Mouse (Mus musculus) liver, embryonic 12.5 days (tissue): ENCODE results near the gene Sfxn5. TPM values are rescaled to one million over a fixed set of nuclear protein-coding genes. Genes with fewer than 3 reads are reported as not detected.
A peak's percentile ranks its signal among the peaks of the same experiment; 100 is the strongest.

Experiments
- ATAC-seq: fragments of 200-750 bp; cut with Nextera tagmentation; 2 replicates; pipeline ENCODE4 v1.8.0; 2017; ENCODE audit warnings: moderate number of reproducible peaks, mild to moderate bottlenecking, moderate library complexity
- H3K27ac ChIP-seq: fragments of 300-500 bp; sonication (generic); 2 replicates; pipeline ENCODE4 v1.5.1; 2016; ENCODE audit warnings: mild to moderate bottlenecking
- H3K27me3 ChIP-seq: fragments of 300-500 bp; sonication (generic); replicated peaks from 2 replicates; pipeline ENCODE4 v1.6.1; 2016; ENCODE audit warnings: mild to moderate bottlenecking, moderate library complexity
- H3K36me3 ChIP-seq: fragments of 300-500 bp; sonication (generic); 2 replicates; pipeline ENCODE4 v1.6.1; 2016; ENCODE audit warnings: mild to moderate bottlenecking, moderate library complexity
- H3K4me1 ChIP-seq: fragments of 300-500 bp; sonication (generic); 2 replicates; pipeline ENCODE4 v1.6.1; 2016
- H3K4me2 ChIP-seq: fragments of 300-500 bp; sonication (generic); 2 replicates; pipeline ENCODE4 v1.6.1; 2016; ENCODE audit warnings: mild to moderate bottlenecking, moderate library complexity
- H3K4me3 ChIP-seq: fragments of 300-500 bp; sonication (generic); 2 replicates; pipeline ENCODE4 v1.5.1; 2016; ENCODE audit warnings: mild to moderate bottlenecking, moderate library complexity
- H3K9ac ChIP-seq: fragments of 300-500 bp; sonication (generic); 2 replicates; pipeline ENCODE4 v1.6.1; 2016; ENCODE audit warnings: mild to moderate bottlenecking, moderate library complexity
- H3K9me3 ChIP-seq: fragments of 300-500 bp; sonication (generic); replicated peaks from 2 replicates; pipeline ENCODE4 v1.6.1; 2016; ENCODE audit warnings: mild to moderate bottlenecking, moderate library complexity
- WGBS: fragments of 180-500 bp; shearing (Covaris S2); methylation state at CpG from one replicate; pipeline ENCODE4 v1.1.7; 2016; ENCODE audit not compliant: insufficient replicate concordance; 5-methylcytosine and 5-hydroxymethylcytosine counted together
- polyA plus RNA-seq: library from polyadenylated mRNA; unstranded; fragments of >200 nt; fragmentation: Nextera tagmentation; extraction: Ambion mirVana; gene quantifications from 2 replicates; pipeline ENCODE4 v1.2.1, GENCODE M21; 2016

Gene Sfxn5
- polyA plus RNA-seq, 1 experiment from 2014 or later, result 3.1 TPM

DNA sequence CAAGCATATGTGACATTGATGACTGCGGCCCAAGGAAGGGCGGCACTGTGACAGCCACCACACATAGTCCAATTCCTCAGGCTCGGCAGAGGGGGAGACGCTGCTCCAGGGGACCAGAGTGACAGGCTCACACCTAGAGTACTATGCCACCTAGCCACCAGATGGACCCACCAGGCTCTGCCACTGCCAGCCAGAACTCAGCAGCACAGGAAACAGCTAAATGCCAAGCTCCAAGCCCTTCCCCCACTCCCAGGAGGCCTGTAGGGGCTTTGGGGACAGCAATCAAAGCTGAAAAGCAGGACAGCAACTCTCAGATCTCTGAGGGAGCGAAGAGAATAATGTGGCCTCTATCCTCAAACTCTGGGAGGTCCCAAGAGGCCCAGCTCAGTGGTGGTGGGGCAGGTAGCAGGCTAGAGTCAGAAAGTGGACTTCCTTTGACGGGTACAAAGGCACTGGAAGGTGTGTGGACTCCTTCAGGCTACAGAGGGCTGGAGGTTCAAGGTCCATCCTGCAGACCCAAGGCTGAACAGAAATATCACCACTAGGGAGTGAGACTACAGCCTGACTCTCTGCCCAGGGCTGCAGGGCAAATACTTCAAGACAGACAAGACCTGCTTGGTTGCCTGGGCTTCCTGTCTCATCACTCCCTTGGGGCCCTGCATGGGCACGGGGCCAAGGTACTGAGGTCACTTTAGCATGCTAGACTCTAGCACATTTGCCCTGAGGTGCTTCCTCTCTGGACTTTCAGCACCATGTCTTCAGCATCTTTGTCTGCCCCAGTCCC, 37.6 kb downstream of the Sfxn5 start:
- Histone ChIP-seq H3K27ac (no peak overlapping the region), H3K4me1 (peaks cover 17% of the 10 kb centered on the region), H3K9ac (no peak overlapping the region), H3K36me3 (no peaks in the 10 kb centered on the region), H3K9me3 (no peaks in the 10 kb centered on the region), H3K27me3 (no peaks in the 10 kb centered on the region), H3K4me3 (no peak overlapping the region), H3K4me2 (no peak overlapping the region)
- ATAC-seq, result no peak
- 56% methylated on average over 7 of the region's 7 CpGs for WGBS

- 82% methylated on average over 5 of the region's 5 CpGs for WGBS
- Histone ChIP-seq H3K4me1 (peaks cover 17% of the 10 kb centered on the region), H3K27ac (no peak overlapping the region), H3K9me3 (no peaks in the 10 kb centered on the region), H3K4me3 (no peak overlapping the region), H3K9ac (no peak overlapping the region), H3K27me3 (no peaks in the 10 kb centered on the region), H3K4me2 (no peak overlapping the region), H3K36me3 (no peaks in the 10 kb centered on the region)
- no peak for ATAC-seq
Measured at GRCm38 (mm10) chr6:85294004-85294379, 39.2 kb downstream of the Sfxn5 start.

DNA sequence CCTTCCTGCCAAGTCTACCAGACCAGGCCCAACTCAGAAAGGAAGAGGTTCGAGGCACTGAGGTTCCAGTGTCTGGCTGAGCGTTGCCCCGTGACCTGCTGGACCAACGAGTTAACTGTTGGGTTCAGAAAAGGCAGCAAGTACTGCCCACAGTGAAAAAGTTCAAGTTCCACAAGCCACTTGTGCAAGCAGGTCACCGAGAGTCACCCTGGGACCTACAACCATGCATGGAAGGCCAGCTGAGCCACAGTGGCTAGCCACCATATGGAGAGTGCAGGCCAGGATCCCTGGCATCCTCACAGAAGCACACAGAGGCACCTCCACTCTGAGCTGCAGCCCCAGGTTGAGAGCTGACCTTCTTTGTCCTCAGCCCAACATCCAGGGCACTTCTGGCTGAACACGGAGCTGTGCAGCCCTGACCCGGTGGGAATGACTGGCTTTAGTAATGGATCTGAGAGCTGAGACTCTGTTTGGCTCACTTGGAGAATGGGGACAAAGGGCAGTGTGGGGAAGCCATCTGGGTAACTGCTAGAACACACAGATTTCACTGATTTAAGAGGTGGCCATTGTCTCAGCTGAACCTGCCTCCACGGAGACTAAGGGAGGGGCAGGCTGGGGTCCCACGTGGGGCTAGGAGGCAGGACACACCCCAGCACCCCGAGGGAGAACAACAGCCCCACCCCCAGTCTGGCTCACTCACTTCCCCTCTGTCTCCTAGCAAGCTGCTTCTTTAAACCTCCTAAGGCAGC, 39.8 kb downstream of the Sfxn5 start:
- 49% methylated on average over 10 of the region's 10 CpGs for WGBS
- Histone ChIP-seq H3K4me1 (peaks cover 22% of the 10 kb centered on the region), H3K27me3 (no peaks in the 10 kb centered on the region), H3K4me2 (no peak overlapping the region), H3K9me3 (no peaks in the 10 kb centered on the region), H3K36me3 (no peaks in the 10 kb centered on the region), H3K27ac (no peak overlapping the region), H3K4me3 (no peak overlapping the region), H3K9ac (no peak overlapping the region)
- 0 out of 2 replicates have a peak, but pooled peaks have one; percentile 37 for ATAC-seq

DNA sequence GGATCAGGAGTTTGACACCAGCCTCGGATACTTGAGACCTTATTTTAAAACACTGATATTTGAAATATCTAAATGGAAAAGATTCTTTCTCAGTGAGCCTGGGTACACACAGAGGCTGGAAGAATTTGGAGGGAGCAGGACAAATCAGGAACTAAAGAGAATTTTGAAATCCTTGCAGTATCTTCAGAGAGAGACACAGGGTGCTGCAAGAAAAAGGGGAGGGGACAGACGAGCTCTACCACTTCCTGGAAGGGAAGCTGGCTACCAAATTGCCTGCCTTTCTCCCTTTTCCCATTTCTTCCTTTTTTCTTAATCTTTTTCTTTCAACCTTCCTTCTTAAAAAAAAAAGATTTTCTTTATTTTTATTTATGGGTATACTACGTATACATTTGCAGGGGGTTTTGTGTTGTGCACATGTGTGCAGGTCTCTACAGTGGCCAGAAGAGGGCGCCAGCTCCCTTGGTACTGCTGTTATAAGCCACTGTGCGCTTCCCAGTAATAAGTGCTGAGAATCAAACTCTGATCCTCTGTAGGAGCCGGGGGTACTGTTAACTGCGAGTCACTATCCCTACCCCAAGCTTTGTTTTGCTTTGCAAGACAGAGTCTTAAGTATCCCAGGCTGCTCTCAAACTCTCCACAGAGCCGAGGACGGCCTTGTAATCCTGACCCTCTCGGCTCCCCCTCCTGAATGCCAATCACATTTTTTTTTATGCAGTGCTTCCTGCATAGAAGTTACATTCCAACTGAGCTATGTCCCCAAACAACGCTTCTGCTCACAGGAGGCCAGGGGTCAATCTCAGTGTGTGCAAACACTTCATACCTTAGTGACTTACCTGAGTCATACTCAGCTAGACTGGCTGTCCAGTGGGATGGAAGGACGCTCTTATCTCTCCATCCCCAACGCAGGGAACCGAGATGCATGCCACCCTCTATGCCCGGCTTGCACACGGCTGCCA, 42.1 kb downstream of the Sfxn5 start:
- H3K4me2 ChIP-seq, result no peak overlapping the region
- peaks cover 35% of the 10 kb centered on the region for H3K4me1 ChIP-seq
- no peak for ATAC-seq
- H3K4me3 ChIP-seq, result no peak overlapping the region
- 74% methylated on average over 16 of the region's 16 CpGs for WGBS
- no peaks in the 10 kb centered on the region for H3K27me3 ChIP-seq
- no peaks in the 10 kb centered on the region for H3K36me3 ChIP-seq
- no peak overlapping the region for H3K9ac ChIP-seq
- no peak overlapping the region for H3K27ac ChIP-seq
- H3K9me3 ChIP-seq, result no peaks in the 10 kb centered on the region

DNA sequence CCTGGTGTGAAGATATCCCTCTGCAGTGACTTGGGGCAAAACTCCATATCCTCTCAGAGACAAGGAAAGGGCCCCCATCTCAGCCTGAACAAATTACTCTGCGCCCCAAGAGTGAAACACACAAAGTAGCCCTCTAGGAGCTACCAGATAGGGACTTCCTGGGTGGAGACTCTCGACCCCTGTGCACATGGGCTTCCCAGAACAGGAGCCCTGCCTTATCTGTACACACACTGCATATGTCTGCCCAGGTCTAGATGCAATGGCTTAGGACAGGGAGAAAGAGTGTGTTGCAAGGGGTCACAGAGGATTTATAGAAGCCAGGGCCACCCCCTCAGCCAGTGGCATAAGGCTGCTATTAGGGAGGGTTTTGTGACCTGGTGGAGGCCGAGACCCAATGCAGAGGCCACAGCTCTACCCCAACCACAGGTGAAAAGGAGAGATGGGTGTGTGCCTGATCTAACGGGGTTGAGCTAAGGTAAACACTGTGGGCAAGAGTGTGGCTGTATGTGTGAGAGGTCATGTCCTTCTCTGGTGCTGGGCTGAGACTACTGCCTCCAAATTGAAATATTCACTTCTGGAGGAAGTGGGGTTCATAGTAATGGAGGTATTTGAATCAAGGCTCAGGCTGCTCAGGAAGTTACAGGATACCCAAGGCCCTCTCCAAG, 44.9 kb downstream of the Sfxn5 start:
- H3K36me3 ChIP-seq, result no peaks in the 10 kb centered on the region
- H3K9ac ChIP-seq, result no peak overlapping the region
- WGBS, result 23% methylated on average over 4 of the region's 4 CpGs
- no peak overlapping the region for H3K4me3 ChIP-seq
- peak; percentile 80 for ATAC-seq
- H3K27me3 ChIP-seq, result no peaks in the 10 kb centered on the region
- no peak overlapping the region; the same call in 1 of the 2 replicates for H3K27ac ChIP-seq
- H3K4me1 ChIP-seq, result peaks cover 19% of the 10 kb centered on the region
- no peaks in the 10 kb centered on the region for H3K9me3 ChIP-seq
- H3K4me2 ChIP-seq, result 0 out of 2 replicates have a peak overlapping the region, but pooled peaks have one; percentile 18

- Histone ChIP-seq H3K4me2 (no peak overlapping the region), H3K27ac (no peak overlapping the region), H3K4me1 (peaks cover 19% of the 10 kb centered on the region), H3K9me3 (no peaks in the 10 kb centered on the region), H3K27me3 (no peaks in the 10 kb centered on the region), H3K36me3 (no peaks in the 10 kb centered on the region), H3K4me3 (no peak overlapping the region), H3K9ac (no peak overlapping the region)
- no peak for ATAC-seq
- WGBS, result 69% methylated on average over 13 of the region's 13 CpGs
Measured at GRCm38 (mm10) chr6:85286283-85287047, 46.8 kb downstream of the Sfxn5 start.

GRCm38 (mm10) chr6:85280871-85281270, 52.4 kb downstream of the Sfxn5 start:
- WGBS, result 80% methylated on average over 14 of the region's 14 CpGs
- no peaks in the 10 kb centered on the region for H3K27me3 ChIP-seq
- no peak for ATAC-seq

DNA sequence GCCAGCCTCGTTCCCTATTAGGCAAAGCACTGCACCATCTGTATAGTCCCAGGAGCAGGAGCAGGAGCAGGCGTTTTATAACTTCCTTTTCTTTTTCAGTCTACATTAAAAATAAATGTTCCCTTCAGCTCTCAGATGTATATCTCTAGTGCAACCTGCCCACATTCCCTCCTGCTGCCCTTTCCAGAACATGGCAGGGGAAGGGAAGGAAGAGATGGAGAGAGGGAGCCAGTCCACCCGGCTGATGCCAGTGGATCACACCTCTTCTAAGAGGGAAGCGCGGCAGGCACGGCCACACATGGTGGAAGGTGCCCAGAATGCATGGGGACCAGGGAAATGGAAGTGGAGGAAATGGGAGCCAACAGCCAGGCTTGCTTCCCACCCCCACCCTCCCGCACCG, 56.7 kb downstream of the Sfxn5 start:
- H3K4me1 ChIP-seq, result no peaks in the 10 kb centered on the region
- no peak for ATAC-seq

More at GRCm38 (mm10) chr6:85280871-85281270, 52.4 kb downstream of the Sfxn5 start:
- Histone ChIP-seq H3K36me3 (no peaks in the 10 kb centered on the region), H3K4me1 (no peaks in the 10 kb centered on the region), H3K9ac (no peak overlapping the region), H3K4me3 (no peak overlapping the region), H3K4me2 (no peak overlapping the region), H3K9me3 (no peaks in the 10 kb centered on the region), H3K27ac (no peak overlapping the region)

GRCm38 (mm10) chr6:85272436-85272835, 60.8 kb downstream of the Sfxn5 start:
- H3K4me3 ChIP-seq, result no peak overlapping the region
- ATAC-seq, result no peak
- no peaks in the 10 kb centered on the region for H3K9me3 ChIP-seq
- no peak overlapping the region for H3K9ac ChIP-seq
- WGBS, result 84% methylated on average over 9 of the region's 9 CpGs
- no peaks in the 10 kb centered on the region for H3K4me1 ChIP-seq
- H3K4me2 ChIP-seq, result no peak overlapping the region
- no peak overlapping the region for H3K27ac ChIP-seq
- H3K27me3 ChIP-seq, result no peaks in the 10 kb centered on the region
- no peaks in the 10 kb centered on the region for H3K36me3 ChIP-seq

More for the DNA sequence above, 56.7 kb downstream of the Sfxn5 start:
- Histone ChIP-seq H3K9me3 (no peaks in the 10 kb centered on the region), H3K4me2 (no peak overlapping the region), H3K9ac (no peak overlapping the region), H3K36me3 (no peaks in the 10 kb centered on the region), H3K27me3 (no peaks in the 10 kb centered on the region), H3K27ac (no peak overlapping the region), H3K4me3 (no peak overlapping the region)
- WGBS, result 57% methylated on average over 8 of the region's 8 CpGs

DNA sequence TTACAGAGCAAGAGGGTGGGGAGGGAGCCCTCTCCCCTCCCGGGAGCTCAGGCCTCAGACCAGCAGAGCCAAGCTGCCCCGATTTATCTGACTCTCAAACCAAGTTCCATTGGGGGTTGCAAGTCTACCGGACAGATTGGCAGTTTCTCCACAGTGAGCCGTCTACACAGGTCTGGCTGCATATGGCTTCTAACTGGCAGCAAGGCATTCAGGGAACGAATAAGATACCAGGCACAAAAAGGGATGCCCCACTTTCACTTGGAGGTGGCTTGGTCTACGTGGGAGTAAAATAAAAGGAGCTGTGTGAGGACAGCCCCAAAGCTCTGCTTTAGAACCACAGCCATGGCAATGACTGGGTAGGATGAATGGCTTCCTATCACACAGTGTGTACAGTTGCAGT, 67.2 kb downstream of the Sfxn5 start:
- Histone ChIP-seq H3K4me1 (0 out of 2 replicates have a peak, but pooled peaks cover 9% of the 10 kb centered on the region), H3K4me3 (no peak overlapping the region), H3K4me2 (no peak overlapping the region), H3K9me3 (no peaks in the 10 kb centered on the region), H3K36me3 (no peaks in the 10 kb centered on the region), H3K27ac (no peak overlapping the region), H3K27me3 (no peaks in the 10 kb centered on the region; the same call in none of the 2 replicates), H3K9ac (no peak overlapping the region)
- WGBS, result 60% methylated on average over 6 of the region's 6 CpGs
- ATAC-seq, result no peak
